Mouse (Mus musculus) intestine, embryonic 14.5 days (tissue): ENCODE measurements around the gene Zkscan17. TPM values are rescaled to one million over a fixed set of nuclear protein-coding genes. Genes with fewer than 3 reads are reported as not detected.

ENCODE experiments used
- ATAC-seq: fragments of 200-750 bp; cut with Nextera tagmentation; replicated peaks from 2 replicates; pipeline ENCODE4 v1.8.0; 2017; ENCODE audit warnings: low read depth, moderate number of reproducible peaks, moderate TSS enrichment, moderate library complexity; ENCODE audit not compliant: low FRiP score, low TSS enrichment
- DNase-seq: peaks from one replicate; pipeline ENCODE4 v3.0.0-alpha.2; 2018; ENCODE audit warnings: low spot score
- H3K27ac ChIP-seq: fragments of 300-500 bp; sonication (generic); 2 replicates; pipeline ENCODE4 v1.5.1; 2014; ENCODE audit warnings: low read depth, mild to moderate bottlenecking, control low read depth
- H3K27me3 ChIP-seq: fragments of 300-500 bp; sonication (generic); replicated peaks from 2 replicates; pipeline ENCODE4 v1.6.1; 2014; ENCODE audit warnings: low read length, control low read depth; ENCODE audit not compliant: control insufficient read depth, insufficient read depth
- H3K36me3 ChIP-seq: fragments of 300-500 bp; sonication (generic); 2 replicates; pipeline ENCODE4 v1.6.1; 2014; ENCODE audit warnings: low read length, control low read depth; ENCODE audit not compliant: control insufficient read depth, insufficient read depth
- H3K4me1 ChIP-seq: fragments of 300-500 bp; sonication (generic); replicated peaks from 2 replicates; pipeline ENCODE4 v1.6.1; 2014; ENCODE audit warnings: low read length, control low read depth, mixed read lengths; ENCODE audit not compliant: control insufficient read depth, insufficient read depth
- H3K4me2 ChIP-seq: fragments of 300-500 bp; sonication (generic); 2 replicates; pipeline ENCODE4 v1.6.1; 2014; ENCODE audit warnings: low read length
- H3K4me3 ChIP-seq: fragments of 300-500 bp; sonication (generic); 2 replicates; pipeline ENCODE4 v1.5.1; 2014; ENCODE audit warnings: low read depth, low read length, control low read depth, mixed read lengths
- H3K9ac ChIP-seq: fragments of 300-500 bp; sonication (generic); 2 replicates; pipeline ENCODE4 v1.6.1; 2014; ENCODE audit warnings: mild to moderate bottlenecking, low read length
- H3K9me3 ChIP-seq: fragments of 300-500 bp; sonication (generic); 2 replicates; pipeline ENCODE4 v1.6.1; 2016; ENCODE audit warnings: low read length, control low read depth; ENCODE audit not compliant: control insufficient read depth
- WGBS: fragments of 180-500 bp; shearing (Covaris S2); extraction: QIAGEN DNeasy Blood & Tissue Kit; methylation state at CpG from one replicate; pipeline ENCODE4 v1.1.7; 2014; 5-methylcytosine and 5-hydroxymethylcytosine counted together
- polyA plus RNA-seq: library from polyadenylated mRNA; unstranded; fragments of >200 nt; fragmentation: Nextera tagmentation; extraction: Ambion mirVana; gene quantifications from 2 replicates; pipeline ENCODE4 v1.2.1, GENCODE M21; 2014

Zkscan17 gene
- polyA plus RNA-seq, 1 experiment from 2014 or later = 21.0 TPM

GRCm38 (mm10) chr11:59514381-59514780 lies 12.2 kb downstream of the Zkscan17 start:
- Histone ChIP-seq H3K4me2 (no peak overlapping the region), H3K9ac (no peak overlapping the region), H3K27ac (no peak overlapping the region), H3K9me3 (no peaks in the 10 kb centered on the region), H3K36me3 (peaks cover 9% of the 10 kb centered on the region), H3K4me1 (0 out of 2 replicates have a peak, but pooled peaks cover 3% of the 10 kb centered on the region), H3K27me3 (no peaks in the 10 kb centered on the region), H3K4me3 (no peak overlapping the region)
- WGBS = 61% methylated on average over 6 of the region's 6 CpGs
- ATAC-seq (no peak), DNase-seq (no peak)

- no peak for DNase-seq
- Histone ChIP-seq H3K9ac (no peak overlapping the region), H3K4me1 (0 out of 2 replicates have a peak, but pooled peaks cover 3% of the 10 kb centered on the region), H3K9me3 (no peaks in the 10 kb centered on the region), H3K27ac (no peak overlapping the region), H3K4me3 (no peak overlapping the region), H3K36me3 (peaks cover 9% of the 10 kb centered on the region), H3K4me2 (no peak overlapping the region), H3K27me3 (no peaks in the 10 kb centered on the region)
- ATAC-seq = no peak
- WGBS = 84% methylated on average over 3 of the region's 3 CpGs
These were observed 13.0 kb downstream of the Zkscan17 start for GRCm38 (mm10) chr11:59513556-59513955.

GRCm38 (mm10) chr11:59512733-59513132 lies 13.8 kb downstream of the Zkscan17 start:
- Histone ChIP-seq H3K4me1 (no peaks in the 10 kb centered on the region), H3K4me3 (no peak overlapping the region), H3K9me3 (no peaks in the 10 kb centered on the region), H3K4me2 (no peak overlapping the region), H3K9ac (no peak overlapping the region), H3K27ac (no peak overlapping the region), H3K36me3 (peaks cover 9% of the 10 kb centered on the region), H3K27me3 (no peaks in the 10 kb centered on the region)
- 88% methylated on average over 10 of the region's 10 CpGs for WGBS
- ATAC-seq (no peak), DNase-seq (no peak)

GRCm38 (mm10) chr11:59511558-59511957 lies 15.0 kb downstream of the Zkscan17 start:
- ATAC-seq = no peak
- Histone ChIP-seq H3K9me3 (no peaks in the 10 kb centered on the region), H3K36me3 (peaks cover 9% of the 10 kb centered on the region), H3K9ac (no peak overlapping the region), H3K27me3 (no peaks in the 10 kb centered on the region), H3K4me2 (no peak overlapping the region), H3K4me3 (no peak overlapping the region), H3K27ac (no peak overlapping the region), H3K4me1 (peaks cover 5% of the 10 kb centered on the region; the same call in 1 of the 2 replicates)
- no peak for DNase-seq
- WGBS = 55% methylated on average over 1 of the region's 1 CpGs

- Histone ChIP-seq H3K9me3 (no peaks in the 10 kb centered on the region), H3K4me1 (peaks cover 12% of the 10 kb centered on the region), H3K4me3 (peak overlapping the region; percentile 90), H3K9ac (peak overlapping the region; percentile 90), H3K27me3 (no peaks in the 10 kb centered on the region), H3K36me3 (peaks cover 34% of the 10 kb centered on the region), H3K27ac (peak overlapping the region; percentile 97), H3K4me2 (peak overlapping the region; percentile 93)
- DNase-seq (no peak), ATAC-seq (peak; percentile 34)
- WGBS = under 1% methylated on average over 14 of the region's 14 CpGs
These were observed 19.9 kb downstream of the Zkscan17 start for GRCm38 (mm10) chr11:59506713-59507074.

GRCm38 (mm10) chr11:59505839-59506712 lies 20.5 kb downstream of the Zkscan17 start:
- no peaks in the 10 kb centered on the region for H3K9me3 ChIP-seq
- H3K4me2 ChIP-seq = peak overlapping the region; percentile 93
- peak overlapping the region; percentile 97 for H3K27ac ChIP-seq
- DNase-seq (peak; percentile 95), ATAC-seq (peak; percentile 93)
- WGBS = under 1% methylated on average over 66 of the region's 71 CpGs
- peak overlapping the region; percentile 90 for H3K4me3 ChIP-seq
- no peaks in the 10 kb centered on the region for H3K27me3 ChIP-seq
- H3K4me1 ChIP-seq = peaks cover 12% of the 10 kb centered on the region
- H3K36me3 ChIP-seq = peaks cover 39% of the 10 kb centered on the region
- peak overlapping the region; percentile 90 for H3K9ac ChIP-seq

- peak overlapping the region; percentile 93 for H3K4me2 ChIP-seq
- no peaks in the 10 kb centered on the region for H3K9me3 ChIP-seq
- peaks cover 12% of the 10 kb centered on the region for H3K4me1 ChIP-seq
- peak; percentile 44 for ATAC-seq
- peaks cover 40% of the 10 kb centered on the region for H3K36me3 ChIP-seq
- H3K27ac ChIP-seq = peak overlapping the region; percentile 97
- DNase-seq = peak; percentile 83
- H3K27me3 ChIP-seq = no peaks in the 10 kb centered on the region
- WGBS = under 1% methylated on average over 21 of the region's 21 CpGs
- H3K9ac ChIP-seq = peak overlapping the region; percentile 90
- peak overlapping the region; percentile 90 for H3K4me3 ChIP-seq
These were observed 21.2 kb downstream of the Zkscan17 start for GRCm38 (mm10) chr11:59505351-59505838.

- H3K36me3 ChIP-seq = peaks cover 70% of the 10 kb centered on the region
- H3K4me1 ChIP-seq = peaks cover 9% of the 10 kb centered on the region
- H3K9ac ChIP-seq = no peak overlapping the region
- 94% methylated on average over 5 of the region's 5 CpGs for whole genome bisulfite sequencing
- H3K27me3 ChIP-seq = no peaks in the 10 kb centered on the region
- DNase-seq (no peak), ATAC-seq (no peak)
- H3K4me2 ChIP-seq = no peak overlapping the region
- H3K9me3 ChIP-seq = peaks cover 2% of the 10 kb centered on the region; the same call in 1 of the 2 replicates
- no peak overlapping the region for H3K4me3 ChIP-seq
- no peak overlapping the region for H3K27ac ChIP-seq
These were observed 24.4 kb downstream of the Zkscan17 start for GRCm38 (mm10) chr11:59501978-59502700.
